Mouse (Mus musculus): ENCODE measurements around the gene Ube2g1. TPM values are rescaled to one million over a fixed set of nuclear protein-coding genes. Genes with fewer than 3 reads are reported as not detected.

The Ube2g1 gene
- polyA plus RNA-seq, 1 experiment from 2014 or later, result 96.3 TPM

GRCm38 (mm10) chr11:72723165-72723564 is 116.1 kb downstream of the Ube2g1 start:
- Histone ChIP-seq H3K27me3 (ENCODE audit: control insufficient read depth, insufficient read depth, low read length) (no peaks in the 10 kb centered on the region), H3K4me1 (ENCODE audit: control insufficient read depth, insufficient read depth, low read length) (0 out of 2 replicates have a peak, but pooled peaks cover 2% of the 10 kb centered on the region), H3K36me3 (ENCODE audit: control insufficient read depth, insufficient read depth, low read length) (no peaks in the 10 kb centered on the region; the same call in 1 of the 2 replicates), H3K9ac (ENCODE audit: low read length) (no peak overlapping the region), H3K4me3 (ENCODE audit: low read depth, low read length) (no peak overlapping the region), H3K4me2 (ENCODE audit: low read depth, severe bottlenecking) (no peak overlapping the region), H3K27ac (replicated peaks; ENCODE audit: low read depth, low read length) (no peak overlapping the region), H3K9me3 (ENCODE audit: control insufficient read depth, low read length) (no peaks in the 10 kb centered on the region)
- DNase-seq (ENCODE audit: low spot score) (no peak), ATAC-seq (ENCODE audit: insufficient number of reproducible peaks, low FRiP score, low TSS enrichment, low read depth) (no peak)
- 24% methylated on average over 2 of the region's 2 CpGs for WGBS

DNA sequence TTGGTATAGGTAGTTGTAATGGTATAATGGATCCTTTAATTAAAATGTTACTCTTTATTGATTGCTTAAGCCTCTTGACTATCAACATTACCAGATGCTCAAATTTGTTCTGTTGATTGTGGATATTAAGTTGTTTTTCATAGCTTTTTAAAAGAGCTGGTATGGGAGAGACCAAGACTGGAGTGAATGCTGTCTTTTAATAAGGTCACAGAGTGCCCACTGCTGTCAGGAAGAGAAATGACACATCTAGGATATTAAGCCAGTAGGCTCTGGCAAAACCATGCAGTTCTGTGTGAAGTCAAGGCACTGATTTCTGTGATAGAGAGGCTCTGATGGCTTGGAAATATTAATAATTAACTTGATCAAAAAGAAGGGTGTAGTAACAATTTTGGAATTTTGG is 116.8 kb downstream of the Ube2g1 start:
- ATAC-seq (ENCODE audit: insufficient number of reproducible peaks, low FRiP score, low TSS enrichment, low read depth) (no peak), DNase-seq (ENCODE audit: low spot score) (no peak)
- Histone ChIP-seq H3K27me3 (ENCODE audit: control insufficient read depth, insufficient read depth, low read length) (no peaks in the 10 kb centered on the region), H3K36me3 (ENCODE audit: control insufficient read depth, insufficient read depth, low read length) (no peaks in the 10 kb centered on the region; the same call in 1 of the 2 replicates), H3K4me1 (ENCODE audit: control insufficient read depth, insufficient read depth, low read length) (0 out of 2 replicates have a peak, but pooled peaks cover 2% of the 10 kb centered on the region), H3K4me3 (ENCODE audit: low read depth, low read length) (no peak overlapping the region), H3K4me2 (ENCODE audit: low read depth, severe bottlenecking) (no peak overlapping the region), H3K9me3 (ENCODE audit: control insufficient read depth, low read length) (no peaks in the 10 kb centered on the region), H3K9ac (ENCODE audit: low read length) (no peak overlapping the region), H3K27ac (replicated peaks; ENCODE audit: low read depth, low read length) (no peak overlapping the region)

GRCm38 (mm10) chr11:72726023-72726422 is 118.9 kb downstream of the Ube2g1 start:
- Histone ChIP-seq H3K4me1 (ENCODE audit: control insufficient read depth, insufficient read depth, low read length) (0 out of 2 replicates have a peak, but pooled peaks cover 2% of the 10 kb centered on the region), H3K9ac (ENCODE audit: low read length) (no peak overlapping the region), H3K36me3 (ENCODE audit: control insufficient read depth, insufficient read depth, low read length) (peaks cover 8% of the 10 kb centered on the region), H3K9me3 (ENCODE audit: control insufficient read depth, low read length) (no peaks in the 10 kb centered on the region), H3K27me3 (ENCODE audit: control insufficient read depth, insufficient read depth, low read length) (no peaks in the 10 kb centered on the region), H3K4me3 (ENCODE audit: low read depth, low read length) (no peak overlapping the region), H3K27ac (replicated peaks; ENCODE audit: low read depth, low read length) (no peak overlapping the region), H3K4me2 (ENCODE audit: low read depth, severe bottlenecking) (no peak overlapping the region)
- DNase-seq (ENCODE audit: low spot score) (no peak), ATAC-seq (ENCODE audit: insufficient number of reproducible peaks, low FRiP score, low TSS enrichment, low read depth) (no peak)

DNA sequence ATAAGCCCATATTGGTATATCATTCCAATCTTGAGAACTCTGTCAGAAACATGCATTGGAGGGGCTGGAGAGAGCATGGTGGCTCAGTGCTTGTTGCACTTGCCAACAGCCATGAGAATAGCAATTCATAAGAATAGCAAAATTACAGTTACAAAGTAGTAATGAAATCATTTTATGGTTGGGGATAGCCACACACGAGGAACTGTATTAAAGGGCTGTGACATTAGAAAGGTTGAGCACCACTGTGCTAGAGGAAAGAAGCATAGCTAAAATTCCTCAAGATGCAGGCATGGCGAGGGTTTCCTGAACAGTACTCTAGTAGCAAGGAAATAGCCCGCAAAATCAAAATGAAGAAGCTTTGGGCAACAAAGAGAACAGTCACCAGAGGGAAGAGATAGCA is 126.7 kb downstream of the Ube2g1 start:
- ATAC-seq (ENCODE audit: insufficient number of reproducible peaks, low FRiP score, low TSS enrichment, low read depth) (no peak), DNase-seq (ENCODE audit: low spot score) (no peak)
- H3K9ac ChIP-seq (ENCODE audit: low read length), result no peak overlapping the region
- H3K27me3 ChIP-seq (ENCODE audit: control insufficient read depth, insufficient read depth, low read length), result no peaks in the 10 kb centered on the region
- H3K36me3 ChIP-seq (ENCODE audit: control insufficient read depth, insufficient read depth, low read length), result peaks cover 18% of the 10 kb centered on the region
- WGBS, result 90% methylated on average over 3 of the region's 3 CpGs
- H3K27ac ChIP-seq (replicated peaks; ENCODE audit: low read depth, low read length), result no peak overlapping the region
- no peak overlapping the region for H3K4me2 ChIP-seq (ENCODE audit: low read depth, severe bottlenecking)
- no peaks in the 10 kb centered on the region for H3K4me1 ChIP-seq (ENCODE audit: control insufficient read depth, insufficient read depth, low read length)
- no peaks in the 10 kb centered on the region for H3K9me3 ChIP-seq (ENCODE audit: control insufficient read depth, low read length)
- no peak overlapping the region for H3K4me3 ChIP-seq (ENCODE audit: low read depth, low read length)

DNA sequence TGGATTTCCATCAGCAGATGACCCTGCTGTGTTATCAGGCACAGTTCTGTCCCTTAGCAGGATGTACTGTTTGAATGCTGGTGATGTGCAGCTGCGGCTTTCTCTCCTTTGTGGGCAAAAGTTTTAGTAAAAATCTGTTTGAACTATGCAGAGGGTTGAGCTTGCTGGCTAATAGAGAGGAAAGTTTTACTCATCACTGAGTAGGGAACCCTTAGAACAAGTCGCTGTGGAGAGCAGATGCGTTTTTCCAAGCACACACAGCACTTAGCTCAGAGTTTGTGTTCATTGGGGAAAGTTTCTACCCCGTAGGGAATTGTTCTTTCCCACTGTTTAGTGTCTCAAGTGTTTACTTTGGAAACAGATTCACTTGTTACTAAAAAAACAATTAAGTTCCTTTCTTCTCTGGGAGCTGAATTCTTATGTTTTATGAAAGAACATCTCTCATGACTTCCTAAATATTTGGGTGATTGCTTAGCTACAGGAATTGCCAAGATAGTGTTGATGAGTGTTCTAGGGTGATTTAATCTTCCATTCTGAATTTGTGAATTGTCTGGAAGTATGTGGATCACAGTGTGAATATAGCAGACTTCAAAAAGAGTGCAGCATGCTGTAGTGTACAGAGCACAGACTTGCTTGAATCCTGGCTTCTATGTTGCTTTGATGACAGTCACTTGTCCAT is 127.9 kb downstream of the Ube2g1 start:
- DNase-seq (ENCODE audit: low spot score), result no peak
- H3K36me3 ChIP-seq (ENCODE audit: control insufficient read depth, insufficient read depth, low read length), result peaks cover 16% of the 10 kb centered on the region

DNA sequence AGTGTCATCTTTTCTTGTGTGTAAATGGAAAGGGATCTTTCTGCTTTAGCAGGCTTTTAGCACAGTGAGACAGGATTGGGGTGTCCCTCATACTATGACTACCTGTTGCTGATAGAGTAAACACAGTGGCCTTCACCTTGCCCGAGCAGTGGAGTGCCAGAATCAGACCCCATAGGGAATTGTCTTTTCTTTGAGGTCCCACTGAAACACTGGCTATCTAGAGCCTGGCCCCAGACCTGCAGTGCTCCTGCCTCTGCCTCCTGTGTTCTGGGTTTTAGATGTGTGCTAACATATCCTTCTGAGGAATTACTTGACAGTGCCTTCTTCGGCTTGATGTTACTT is 128.4 kb downstream of the Ube2g1 start:
- Histone ChIP-seq H3K4me1 (ENCODE audit: control insufficient read depth, insufficient read depth, low read length) (no peaks in the 10 kb centered on the region), H3K9ac (ENCODE audit: low read length) (no peak overlapping the region), H3K9me3 (ENCODE audit: control insufficient read depth, low read length) (no peaks in the 10 kb centered on the region), H3K27me3 (ENCODE audit: control insufficient read depth, insufficient read depth, low read length) (no peaks in the 10 kb centered on the region), H3K27ac (replicated peaks; ENCODE audit: low read depth, low read length) (no peak overlapping the region), H3K36me3 (ENCODE audit: control insufficient read depth, insufficient read depth, low read length) (peaks cover 13% of the 10 kb centered on the region), H3K4me3 (ENCODE audit: low read depth, low read length) (no peak overlapping the region), H3K4me2 (ENCODE audit: low read depth, severe bottlenecking) (no peak overlapping the region)
- 93% methylated on average over 2 of the region's 2 CpGs for WGBS
- no peak for DNase-seq (ENCODE audit: low spot score)
- ATAC-seq (ENCODE audit: insufficient number of reproducible peaks, low FRiP score, low TSS enrichment, low read depth), result no peak

More for the DNA sequence above, 127.9 kb downstream of the Ube2g1 start:
- no peak overlapping the region for H3K4me3 ChIP-seq (ENCODE audit: low read depth, low read length)
- no peaks in the 10 kb centered on the region for H3K9me3 ChIP-seq (ENCODE audit: control insufficient read depth, low read length)
- H3K27ac ChIP-seq (replicated peaks; ENCODE audit: low read depth, low read length), result no peak overlapping the region
- H3K27me3 ChIP-seq (ENCODE audit: control insufficient read depth, insufficient read depth, low read length), result no peaks in the 10 kb centered on the region
- H3K9ac ChIP-seq (ENCODE audit: low read length), result no peak overlapping the region
- ATAC-seq (ENCODE audit: insufficient number of reproducible peaks, low FRiP score, low TSS enrichment, low read depth), result no peak
- H3K4me2 ChIP-seq (ENCODE audit: low read depth, severe bottlenecking), result no peak overlapping the region
- H3K4me1 ChIP-seq (ENCODE audit: control insufficient read depth, insufficient read depth, low read length), result no peaks in the 10 kb centered on the region
- 95% methylated on average over 4 of the region's 4 CpGs for WGBS

Small RNA genes lying within 50 kb of the gene (microRNA-seq; reads per million reads assigned to microRNA genes)
- gene Gm25678, result not detected

Other genes starting within 250 kb of the Ube2g1 start
- gene Tekt1, start 244.8 kb upstream of the Ube2g1 start, polyA plus RNA-seq (2014; fragmentation: Nextera tagmentation; extraction: Ambion mirVana), result 4.8 and 6.3 TPM in 2 replicates
- gene Smtnl2, start 195.6 kb upstream of the Ube2g1 start, polyA plus RNA-seq (2014; fragmentation: Nextera tagmentation; extraction: Ambion mirVana), result 12.2 and 13.2 TPM in 2 replicates
- not detected in 2 replicates for gene Ggt6, start 171.8 kb upstream of the Ube2g1 start, polyA plus RNA-seq (2014; fragmentation: Nextera tagmentation; extraction: Ambion mirVana)
- 175 and 192 TPM in 2 replicates for gene Mybbp1a, start 165.9 kb upstream of the Ube2g1 start, polyA plus RNA-seq (2014; fragmentation: Nextera tagmentation; extraction: Ambion mirVana)
- 1.9 and 2.1 TPM in 2 replicates for gene Spns2, start 117.4 kb upstream of the Ube2g1 start, polyA plus RNA-seq (2014; fragmentation: Nextera tagmentation; extraction: Ambion mirVana)
- 0.07 TPM in 1 of 2 replicates, not detected in the other for gene Spns3, start 56.8 kb upstream of the Ube2g1 start, polyA plus RNA-seq (2014; fragmentation: Nextera tagmentation; extraction: Ambion mirVana)
- gene Ankfy1, start 82.7 kb downstream of the Ube2g1 start, polyA plus RNA-seq (2014; fragmentation: Nextera tagmentation; extraction: Ambion mirVana), result 26.9 and 32.0 TPM in 2 replicates
- 3.7 and 5.1 TPM in 2 replicates for gene Cyb5d2, start 188.9 kb downstream of the Ube2g1 start, polyA plus RNA-seq (2014; fragmentation: Nextera tagmentation; extraction: Ambion mirVana)
- gene Zzef1, start 188.9 kb downstream of the Ube2g1 start, polyA plus RNA-seq (2014; fragmentation: Nextera tagmentation; extraction: Ambion mirVana), result 7.2 and 7.7 TPM in 2 replicates